Mouse (Mus musculus) ES-Bruce4 (cell line): ENCODE measurements around the gene Rora.

Experiments
- CTCF ChIP-seq: IDR thresholded peaks from one replicate; pipeline ENCODE4 v1.8.1; 2011; ENCODE audit warnings: low read depth, low read length
- EP300 ChIP-seq: IDR thresholded peaks from 2 replicates; pipeline ENCODE4 v1.6.1; 2011; ENCODE audit warnings: low read depth, low read length; ENCODE audit not compliant: insufficient read depth
- POLR2A ChIP-seq: IDR thresholded peaks from one replicate; pipeline ENCODE4 v1.8.1; 2011; ENCODE audit warnings: low read length; ENCODE audit not compliant: insufficient read depth

- TF ChIP-seq POLR2A (no peak), CTCF (no peak), EP300 (no peak)
Measured at GRCm38 (mm10) chr9:69347796-69348195, 694.2 kb downstream of the Rora start.
